Mouse (Mus musculus): ENCODE measurements around the gene Prkcsh. TPM values are rescaled to one million over a fixed set of nuclear protein-coding genes. Genes with fewer than 3 reads are reported as not detected.

Gene Prkcsh
- total RNA-seq, 1 experiment from 2014 or later: 60.8 TPM

Other genes starting within 250 kb of the Prkcsh start
- gene Spc24, start 242.5 kb upstream of the Prkcsh start, total RNA-seq (2017): 4.1 to 8.0 TPM (median 6.2 TPM) in 3 replicates
- 0.39 to 1.1 TPM in 2 of 3 replicates, not detected in the other for gene Kank2, start 204.1 kb upstream of the Prkcsh start, total RNA-seq (2017)
- gene Angptl8, start 167.3 kb upstream of the Prkcsh start, total RNA-seq (2017): not detected in 3 replicates
- 0.32 to 15.0 TPM (median 6.1 TPM) in 3 replicates for gene Dock6, start 150.2 kb upstream of the Prkcsh start, total RNA-seq (2017)
- gene Rab3d, start 84.6 kb upstream of the Prkcsh start, total RNA-seq (2017): 8.4 to 22.7 TPM (median 18.5 TPM) in 3 replicates
- gene Ccdc159, start 75.3 kb upstream of the Prkcsh start, total RNA-seq (2017): 0.21 TPM in 1 of 3 replicates, not detected in the others
- 1.1 to 5.0 TPM (median 4.0 TPM) in 3 replicates for gene Tmem205, start 75.2 kb upstream of the Prkcsh start, total RNA-seq (2017)
- 0.58 TPM in 1 of 3 replicates, not detected in the others for gene Plppr2, start 65.8 kb upstream of the Prkcsh start, total RNA-seq (2017)
- 2.2 to 5.5 TPM (median 2.5 TPM) in 3 replicates for gene Swsap1, start 47.1 kb upstream of the Prkcsh start, total RNA-seq (2017)
- not detected in 3 replicates for gene Epor, start 39.3 kb upstream of the Prkcsh start, total RNA-seq (2017)
- gene Rgl3, start 13.4 kb upstream of the Prkcsh start, total RNA-seq (2017): 0.29 TPM in 1 of 3 replicates, not detected in the others
- 1.9 TPM in 1 of 3 replicates, not detected in the others for gene Ccdc151, start 172 bp upstream of the Prkcsh start, total RNA-seq (2017)
- gene Elavl3, start 49.2 kb downstream of the Prkcsh start, total RNA-seq (2017): not detected in 3 replicates
- not detected in 3 replicates for gene Gm49318, start 68.5 kb downstream of the Prkcsh start, total RNA-seq (2017)
- gene Zfp653, start 68.6 kb downstream of the Prkcsh start, total RNA-seq (2017): 8.5 to 13.4 TPM (median 13.1 TPM) in 3 replicates
- 7.4 to 18.5 TPM (median 15.5 TPM) in 3 replicates for gene Ecsit, start 82.6 kb downstream of the Prkcsh start, total RNA-seq (2017)
- not detected in 3 replicates for gene Cnn1, start 96.4 kb downstream of the Prkcsh start, total RNA-seq (2017)
- 22.0 to 30.4 TPM (median 24.7 TPM) in 3 replicates for gene Elof1, start 114.4 kb downstream of the Prkcsh start, total RNA-seq (2017)
- 24.2 to 38.4 TPM (median 30.8 TPM) in 3 replicates for gene Acp5, start 132.9 kb downstream of the Prkcsh start, total RNA-seq (2017)
- gene Pigyl, start 154.0 kb downstream of the Prkcsh start, total RNA-seq (2017): 11.5 to 20.1 TPM (median 15.5 TPM) in 3 replicates
- gene Zfp872, start 185.3 kb downstream of the Prkcsh start, total RNA-seq (2017): not detected in 3 replicates
- gene Zfp809, start 222.9 kb downstream of the Prkcsh start, total RNA-seq (2017): 27.3 to 53.9 TPM (median 30.7 TPM) in 3 replicates

Data from monocyte, adult 5-6 weeks (primary cell).